Mouse (Mus musculus): ENCODE results near the gene Acsl1. TPM values are rescaled to one million over a fixed set of nuclear protein-coding genes. Genes with fewer than 3 reads are reported as not detected.

Gene Acsl1
- polyA plus RNA-seq, 1 experiment from 2014 or later: 10.3 TPM

GRCm38 (mm10) chr8:46449723-46450251 lies 21.1 kb upstream of the Acsl1 start:
- H3K4me3 ChIP-seq: no peak overlapping the region
- WGBS: 53% methylated on average over 8 of the region's 8 CpGs
- H3K27me3 ChIP-seq: no peaks in the 10 kb centered on the region
- no peak overlapping the region for H3K27ac ChIP-seq
- ATAC-seq (ENCODE audit: low FRiP score, low read depth): no peak
- H3K4me2 ChIP-seq (replicated peaks): no peak overlapping the region
- H3K4me1 ChIP-seq: no peaks in the 10 kb centered on the region
- H3K9ac ChIP-seq: no peak overlapping the region
- H3K9me3 ChIP-seq: peaks cover 10% of the 10 kb centered on the region
- H3K36me3 ChIP-seq: no peaks in the 10 kb centered on the region

- Histone ChIP-seq H3K4me2 (replicated peaks) (no peak overlapping the region), H3K36me3 (no peaks in the 10 kb centered on the region), H3K27me3 (no peaks in the 10 kb centered on the region), H3K9me3 (peaks cover 10% of the 10 kb centered on the region), H3K27ac (no peak overlapping the region), H3K9ac (no peak overlapping the region), H3K4me3 (no peak overlapping the region), H3K4me1 (no peaks in the 10 kb centered on the region)
- WGBS: 50% methylated on average over 6 of the region's 6 CpGs
- ATAC-seq (ENCODE audit: low FRiP score, low read depth): no peak
Measured at GRCm38 (mm10) chr8:46458215-46458811, 12.5 kb upstream of the Acsl1 start.

- H3K27ac ChIP-seq: no peak overlapping the region
- no peak for ATAC-seq (ENCODE audit: low FRiP score, low read depth)
- WGBS: 89% methylated on average over 2 of the region's 2 CpGs
Measured at GRCm38 (mm10) chr8:46468400-46468799, 2.4 kb upstream of the Acsl1 start.

GRCm38 (mm10) chr8:46469071-46469769 lies 1.6 kb upstream of the Acsl1 start:
- no peak overlapping the region for H3K27ac ChIP-seq
- H3K9me3 ChIP-seq: no peaks in the 10 kb centered on the region
- H3K4me3 ChIP-seq: no peak overlapping the region
- H3K36me3 ChIP-seq: no peaks in the 10 kb centered on the region
- ATAC-seq (ENCODE audit: low FRiP score, low read depth): no peak
- 90% methylated on average over 8 of the region's 8 CpGs for WGBS
- no peak overlapping the region for H3K9ac ChIP-seq
- no peak overlapping the region for H3K4me2 ChIP-seq (replicated peaks)
- peaks cover 5% of the 10 kb centered on the region; the same call in 1 of the 2 replicates for H3K27me3 ChIP-seq
- peaks cover 13% of the 10 kb centered on the region for H3K4me1 ChIP-seq

More at GRCm38 (mm10) chr8:46468400-46468799, 2.4 kb upstream of the Acsl1 start:
- no peak overlapping the region for H3K9ac ChIP-seq
- no peak overlapping the region for H3K4me2 ChIP-seq (replicated peaks)
- H3K27me3 ChIP-seq: peaks cover 5% of the 10 kb centered on the region; the same call in 1 of the 2 replicates
- no peaks in the 10 kb centered on the region for H3K9me3 ChIP-seq
- H3K4me1 ChIP-seq: peaks cover 13% of the 10 kb centered on the region
- no peaks in the 10 kb centered on the region for H3K36me3 ChIP-seq
- H3K4me3 ChIP-seq: no peak overlapping the region

GRCm38 (mm10) chr8:46470091-46470791 lies 596 bp upstream of the Acsl1 start:
- WGBS: 41% methylated on average over 15 of the region's 15 CpGs
- no peak overlapping the region for H3K27ac ChIP-seq
- no peak overlapping the region for H3K9ac ChIP-seq
- peak overlapping the region; percentile 90 for H3K4me2 ChIP-seq (replicated peaks)
- H3K36me3 ChIP-seq: no peaks in the 10 kb centered on the region
- H3K4me3 ChIP-seq: peak overlapping the region; percentile 89
- no peak; the same call in 1 of the 2 replicates for ATAC-seq (ENCODE audit: low FRiP score, low read depth)
- H3K4me1 ChIP-seq: peaks cover 13% of the 10 kb centered on the region
- no peaks in the 10 kb centered on the region for H3K9me3 ChIP-seq
- H3K27me3 ChIP-seq: peaks cover 5% of the 10 kb centered on the region; the same call in 1 of the 2 replicates

GRCm38 (mm10) chr8:46471926-46472485 lies 1.2 kb downstream of the Acsl1 start:
- ATAC-seq (ENCODE audit: low FRiP score, low read depth): no peak
- Histone ChIP-seq H3K4me3 (peak overlapping the region; percentile 89), H3K4me1 (peaks cover 13% of the 10 kb centered on the region), H3K36me3 (no peaks in the 10 kb centered on the region), H3K4me2 (replicated peaks) (peak overlapping the region; percentile 90), H3K27me3 (peaks cover 5% of the 10 kb centered on the region; the same call in 1 of the 2 replicates), H3K9ac (peak overlapping the region; percentile 89), H3K27ac (no peak overlapping the region), H3K9me3 (no peaks in the 10 kb centered on the region)
- WGBS: 37% methylated on average over 9 of the region's 9 CpGs

GRCm38 (mm10) chr8:46474120-46474519 lies 3.3 kb downstream of the Acsl1 start:
- Histone ChIP-seq H3K4me3 (no peak overlapping the region), H3K9ac (no peak overlapping the region), H3K36me3 (no peaks in the 10 kb centered on the region), H3K9me3 (no peaks in the 10 kb centered on the region), H3K4me2 (replicated peaks) (no peak overlapping the region), H3K27me3 (peaks cover 5% of the 10 kb centered on the region; the same call in 1 of the 2 replicates), H3K4me1 (peaks cover 13% of the 10 kb centered on the region), H3K27ac (no peak overlapping the region)
- WGBS: 92% methylated on average over 3 of the region's 3 CpGs
- ATAC-seq (ENCODE audit: low FRiP score, low read depth): no peak

- Histone ChIP-seq H3K4me2 (replicated peaks) (no peak overlapping the region), H3K4me3 (no peak overlapping the region), H3K4me1 (peaks cover 16% of the 10 kb centered on the region), H3K9me3 (no peaks in the 10 kb centered on the region), H3K27ac (no peak overlapping the region), H3K27me3 (peaks cover 5% of the 10 kb centered on the region; the same call in 1 of the 2 replicates), H3K9ac (no peak overlapping the region), H3K36me3 (no peaks in the 10 kb centered on the region)
- no peak for ATAC-seq (ENCODE audit: low FRiP score, low read depth)
- 84% methylated on average over 6 of the region's 6 CpGs for WGBS
Measured at GRCm38 (mm10) chr8:46474634-46475033, 3.8 kb downstream of the Acsl1 start.

GRCm38 (mm10) chr8:46475404-46475803 lies 4.6 kb downstream of the Acsl1 start:
- H3K36me3 ChIP-seq: no peaks in the 10 kb centered on the region
- H3K4me3 ChIP-seq: no peak overlapping the region
- H3K4me1 ChIP-seq: peaks cover 23% of the 10 kb centered on the region
- H3K4me2 ChIP-seq (replicated peaks): no peak overlapping the region
- ATAC-seq (ENCODE audit: low FRiP score, low read depth): no peak
- no peak overlapping the region for H3K27ac ChIP-seq
- peaks cover 5% of the 10 kb centered on the region; the same call in 1 of the 2 replicates for H3K27me3 ChIP-seq
- whole genome bisulfite sequencing: 88% methylated on average over 11 of the region's 11 CpGs
- H3K9me3 ChIP-seq: no peaks in the 10 kb centered on the region
- no peak overlapping the region for H3K9ac ChIP-seq

- H3K4me3 ChIP-seq: no peak overlapping the region
- peaks cover 29% of the 10 kb centered on the region for H3K4me1 ChIP-seq
- no peak for ATAC-seq (ENCODE audit: low FRiP score, low read depth)
- no peak overlapping the region for H3K4me2 ChIP-seq (replicated peaks)
- H3K9me3 ChIP-seq: no peaks in the 10 kb centered on the region
- H3K27ac ChIP-seq: no peak overlapping the region
- H3K9ac ChIP-seq: no peak overlapping the region
- H3K36me3 ChIP-seq: no peaks in the 10 kb centered on the region
- 90% methylated on average over 3 of the region's 3 CpGs for WGBS
- peaks cover 5% of the 10 kb centered on the region; the same call in 1 of the 2 replicates for H3K27me3 ChIP-seq
Measured at GRCm38 (mm10) chr8:46475942-46476341, 5.1 kb downstream of the Acsl1 start.

- no peak overlapping the region for H3K27ac ChIP-seq
- WGBS: 83% methylated on average over 9 of the region's 9 CpGs
- no peak overlapping the region for H3K9ac ChIP-seq
- no peaks in the 10 kb centered on the region for H3K9me3 ChIP-seq
- ATAC-seq (ENCODE audit: low FRiP score, low read depth): no peak
- H3K36me3 ChIP-seq: no peaks in the 10 kb centered on the region
- no peak overlapping the region for H3K4me2 ChIP-seq (replicated peaks)
- H3K4me3 ChIP-seq: no peak overlapping the region
- H3K27me3 ChIP-seq: peaks cover 4% of the 10 kb centered on the region; the same call in 1 of the 2 replicates
- peaks cover 19% of the 10 kb centered on the region for H3K4me1 ChIP-seq
Measured at GRCm38 (mm10) chr8:46477747-46478458, 7.1 kb downstream of the Acsl1 start.
